Mouse (Mus musculus) left cerebral cortex, adult 9 months (tissue): ENCODE results near the gene Gm15155.
A peak's percentile ranks its signal among the peaks of the same experiment; 100 is the strongest.
"Not testable (repeated sequence)": the region's sequence is repeated elsewhere in the genome, so short reads cannot be mapped to it uniquely, and the experiment has no call there.

Experiments used
- DNase-seq, 2 experiments: peaks; one replicate each; pipeline ENCODE4 v3.0.0; 2022; ENCODE audit warnings: low spot score in 2 of 2

Gene Gm15155

GRCm38 (mm10) chrX:155624341-155624841 lies at the start of gene Gm15155:
Gm15155 (plus strand) TSS chrX:155624741.
- peak in 1 of 2 experiments; percentile 24 for DNase-seq

GRCm38 (mm10) chrX:155579791-155580190 lies 44.8 kb upstream of the Gm15155 start:
- no peak for DNase-seq

- no peak for DNase-seq
These were observed 40.0 kb upstream of the Gm15155 start for GRCm38 (mm10) chrX:155584586-155584985.

GRCm38 (mm10) chrX:155591490-155591889 lies 33.1 kb upstream of the Gm15155 start:
- no peak for DNase-seq

- DNase-seq: no peak
These were observed 32.1 kb upstream of the Gm15155 start for GRCm38 (mm10) chrX:155592467-155592866.

GRCm38 (mm10) chrX:155594685-155595084 lies 29.9 kb upstream of the Gm15155 start:
- no peak for DNase-seq

GRCm38 (mm10) chrX:155596390-155596789 lies 28.2 kb upstream of the Gm15155 start:
- DNase-seq: no peak

- DNase-seq: peak in 1 of 2 experiments; percentile 68
These were observed 23.3 kb upstream of the Gm15155 start for GRCm38 (mm10) chrX:155601196-155601595.

GRCm38 (mm10) chrX:155622527-155622926 lies 2.0 kb upstream of the Gm15155 start:
- DNase-seq: peak in 1 of 2 experiments; percentile 16

- DNase-seq: peak in 1 of 2 experiments; percentile 12
These were observed 1.5 kb upstream of the Gm15155 start for GRCm38 (mm10) chrX:155622961-155623599.

GRCm38 (mm10) chrX:155623701-155624281 lies 750 bp upstream of the Gm15155 start, which contains the start of gene Ptchd1:
Ptchd1 (minus strand) TSS chrX:155623814.
- DNase-seq: peak in 1 of 2 experiments; percentile 28

GRCm38 (mm10) chrX:155624895-155625294 lies 354 bp downstream of the Gm15155 start:
- no peak for DNase-seq

- DNase-seq: no peak
These were observed 1.2 kb downstream of the Gm15155 start for GRCm38 (mm10) chrX:155625671-155626196.

- DNase-seq: peak in 1 of 2 experiments; percentile 25
These were observed 19.4 kb downstream of the Gm15155 start for GRCm38 (mm10) chrX:155643975-155644374.

GRCm38 (mm10) chrX:155645975-155646374 lies 21.4 kb downstream of the Gm15155 start:
- no peak for DNase-seq

GRCm38 (mm10) chrX:155657971-155658370 lies 33.4 kb downstream of the Gm15155 start:
- no peak for DNase-seq

- DNase-seq: not testable (repeated sequence)
These were observed 65.9 kb downstream of the Gm15155 start for GRCm38 (mm10) chrX:155690440-155690839.

- no peak for DNase-seq
These were observed 99.6 kb downstream of the Gm15155 start for GRCm38 (mm10) chrX:155724157-155724556.

GRCm38 (mm10) chrX:155728387-155728786 lies 103.8 kb downstream of the Gm15155 start:
- DNase-seq: no peak

GRCm38 (mm10) chrX:155888118-155888517 lies 263.6 kb downstream of the Gm15155 start:
- no peak for DNase-seq

- DNase-seq: no peak
These were observed 275.5 kb downstream of the Gm15155 start for GRCm38 (mm10) chrX:155900040-155900439.

GRCm38 (mm10) chrX:155901742-155902141 lies 277.2 kb downstream of the Gm15155 start:
- DNase-seq: no peak

GRCm38 (mm10) chrX:155903108-155903507 lies 278.6 kb downstream of the Gm15155 start:
- DNase-seq: no peak
